In the genomic region with DNA sequence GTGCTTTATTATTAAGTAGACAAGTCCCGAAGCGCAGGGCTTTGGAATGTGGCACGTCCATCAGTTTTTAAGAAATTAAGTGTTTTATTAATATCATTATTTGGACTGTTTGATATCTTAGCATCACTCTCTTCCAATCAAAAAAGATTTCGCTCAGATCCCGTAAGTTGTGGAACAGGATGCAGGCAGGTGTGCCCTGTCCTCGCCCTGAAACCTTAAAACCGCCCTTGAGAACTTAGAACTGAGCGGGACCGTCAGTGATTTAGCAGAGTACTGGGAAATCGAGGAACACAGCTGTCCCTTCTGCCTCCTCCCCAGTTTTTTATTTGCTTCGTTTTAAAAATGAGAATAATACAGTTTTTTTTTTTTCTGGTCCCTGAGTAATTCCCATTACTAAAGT, we compare ENCODE assay signal across 7 mouse cellular contexts. TPM values are rescaled to one million over a fixed set of nuclear protein-coding genes. Genes with fewer than 3 reads are reported as not detected.
DNase-seq lines count a peak whose midpoint lies in the region; ATAC-seq and TF ChIP-seq lines count a peak whose summit lies in the region.

No protein-coding gene starts in this region.

- TF ChIP-seq POLR2A in olfactory bulb, adult 2 months (IDR thresholded peaks at IDR 0.05; ENCODE audit: insufficient read depth, low read depth, low read length), result no peak

- 1% methylated on average over 11 of the region's 11 CpGs for WGBS in lung, embryonic 14.5 days
- WGBS in embryonic facial prominence, embryonic 12.5 days, result 2% methylated on average over 11 of the region's 11 CpGs
- under 1% methylated on average over 11 of the region's 11 CpGs for WGBS in intestine, postnatal 0 days
- under 1% methylated on average over 11 of the region's 11 CpGs for WGBS in olfactory bulb, adult 2 months

- intact Hi-C loops in gastrocnemius, postnatal 14 days (cut with DNase I; ENCODE audit: low total_unique reads), result no loop called here

- peak overlapping the region; percentile 91 for H3K27ac ChIP-seq in lung, embryonic 14.5 days (ENCODE audit: low read depth)
- peak overlapping the region; percentile 83 for H3K27ac ChIP-seq in embryonic facial prominence, embryonic 12.5 days
- peak overlapping the region; percentile 84; the same call in 1 of the 2 replicates for H3K27ac ChIP-seq in intestine, postnatal 0 days (ENCODE audit: low read depth, low read length)
- H3K27ac ChIP-seq in olfactory bulb, adult 2 months (ENCODE audit: insufficient read depth, low read depth, low read length), result peak overlapping the region; percentile 48

- no peaks in the 10 kb centered on the region for H3K4me1 ChIP-seq in lung, embryonic 14.5 days (ENCODE audit: insufficient read depth)
- H3K4me1 ChIP-seq in embryonic facial prominence, embryonic 12.5 days, result peaks cover 8% of the 10 kb centered on the region
- H3K4me1 ChIP-seq in intestine, postnatal 0 days (replicated peaks; ENCODE audit: control insufficient read depth, insufficient read depth, low read length), result peaks cover 3% of the 10 kb centered on the region; the same call in 1 of the 2 replicates
- peaks cover 7% of the 10 kb centered on the region for H3K4me1 ChIP-seq in olfactory bulb, adult 2 months (ENCODE audit: control insufficient read depth, insufficient read depth, low read length)

- peak overlapping the region; percentile 82 for H3K9ac ChIP-seq in lung, embryonic 14.5 days
- H3K9ac ChIP-seq in embryonic facial prominence, embryonic 12.5 days, result peak overlapping the region; percentile 77
- H3K9ac ChIP-seq in intestine, postnatal 0 days (ENCODE audit: low read depth, low read length), result peak overlapping the region; percentile 67

- peak overlapping the region; percentile 87 for H3K4me2 ChIP-seq in lung, embryonic 14.5 days
- peak overlapping the region; percentile 73 for H3K4me2 ChIP-seq in embryonic facial prominence, embryonic 12.5 days (replicated peaks)
- H3K4me2 ChIP-seq in intestine, postnatal 0 days (replicated peaks; ENCODE audit: low read depth), result peak overlapping the region; percentile 91

- no peak for DNase-seq in lung, embryonic 14.5 days
- DNase-seq in lung, adult 18-20 months, result no peak
- DNase-seq in gastrocnemius, postnatal 14 days, result no peak

- H3K4me3 ChIP-seq in lung, embryonic 14.5 days (ENCODE audit: low read depth, low read length), result peak overlapping the region; percentile 67
- H3K4me3 ChIP-seq in embryonic facial prominence, embryonic 12.5 days, result peak overlapping the region; percentile 68
- H3K4me3 ChIP-seq in intestine, postnatal 0 days (ENCODE audit: low read depth, low read length), result peak overlapping the region; percentile 76
- H3K4me3 ChIP-seq in olfactory bulb, adult 2 months (ENCODE audit: insufficient read depth, low read depth, low read length), result peak overlapping the region; percentile 81

- TF ChIP-seq CTCF in lung, embryonic 14.5 days (IDR thresholded peaks at IDR 0.05; ENCODE audit: low read depth), result no peak
- no peak for TF ChIP-seq CTCF in intestine, postnatal 0 days (IDR thresholded peaks at IDR 0.05; ENCODE audit: low read depth)
- no peak for TF ChIP-seq CTCF in olfactory bulb, adult 2 months (IDR thresholded peaks at IDR 0.05; ENCODE audit: insufficient read depth, low read depth, low read length)

- no peaks in the 10 kb centered on the region for H3K9me3 ChIP-seq in lung, embryonic 14.5 days (ENCODE audit: low read depth, low read length)
- no peaks in the 10 kb centered on the region for H3K9me3 ChIP-seq in embryonic facial prominence, embryonic 12.5 days
- no peaks in the 10 kb centered on the region for H3K9me3 ChIP-seq in intestine, postnatal 0 days (ENCODE audit: control insufficient read depth)

- H3K36me3 ChIP-seq in lung, embryonic 14.5 days (ENCODE audit: insufficient read depth), result peaks cover 37% of the 10 kb centered on the region
- peaks cover 28% of the 10 kb centered on the region for H3K36me3 ChIP-seq in embryonic facial prominence, embryonic 12.5 days
- peaks cover 16% of the 10 kb centered on the region for H3K36me3 ChIP-seq in intestine, postnatal 0 days (ENCODE audit: control insufficient read depth, insufficient read depth)

- ATAC-seq in lung, embryonic 14.5 days (ENCODE audit: insufficient read depth), result 0 out of 2 replicates have a peak, but pooled peaks have one; percentile 22
- 0 out of 2 replicates have a peak, but pooled peaks have one; percentile 8 for ATAC-seq in embryonic facial prominence, embryonic 12.5 days (ENCODE audit: insufficient number of reproducible peaks, insufficient read depth, low FRiP score, low TSS enrichment)
- ATAC-seq in intestine, postnatal 0 days, result peak; percentile 39
- ATAC-seq in erythroid progenitor cell, adult 5-6 weeks (replicated peaks; ENCODE audit: low FRiP score, poor library complexity, severe bottlenecking), result no peak

- no peaks in the 10 kb centered on the region for H3K27me3 ChIP-seq in lung, embryonic 14.5 days (ENCODE audit: insufficient read depth, low read length)
- no peaks in the 10 kb centered on the region for H3K27me3 ChIP-seq in embryonic facial prominence, embryonic 12.5 days
- H3K27me3 ChIP-seq in intestine, postnatal 0 days (replicated peaks; ENCODE audit: control insufficient read depth, insufficient read depth, low read length), result no peaks in the 10 kb centered on the region

RNA-seq across cellular contexts. Expression of gene Cebpzos, which starts 0.6 kb away (rescaled TPM):
- polyA plus RNA-seq in lung, embryonic 14.5 days (2014; fragmentation: Nextera tagmentation; extraction: Ambion mirVana), result 77.4 and 85.6 TPM in 2 replicates
- 102 and 106 TPM in 2 replicates for polyA plus RNA-seq in embryonic facial prominence, embryonic 12.5 days (2016; fragmentation: Nextera tagmentation; extraction: Ambion mirVana)
- polyA plus RNA-seq in intestine, postnatal 0 days (2015; fragmentation: Nextera tagmentation; extraction: Ambion mirVana), result 113 and 114 TPM in 2 replicates
- polyA plus RNA-seq in olfactory bulb, adult 2 months (2012; ENCODE audit: insufficient read depth, insufficient read length, low replicate concordance, missing spikeins), result not detected in 2 replicates
- total RNA-seq in gastrocnemius, postnatal 14 days (2021), result 10 to 100 TPM; 42.7 to 43.9 TPM
- 2.9 TPM in 1 of 2 replicates, not detected in the other for total RNA-seq in erythroid progenitor cell, adult 5-6 weeks (2015; ENCODE audit: low replicate concordance)
- 3.6 and 21.6 TPM in 2 replicates for total RNA-seq in erythroid progenitor cell, adult 5-6 weeks (2017; ENCODE audit: low replicate concordance)

RNA-seq across cellular contexts. Expression of gene Sult6b1, which starts 10.1 kb away (rescaled TPM):
- polyA plus RNA-seq in lung, embryonic 14.5 days (2014; fragmentation: Nextera tagmentation; extraction: Ambion mirVana), result 0.16 and 0.17 TPM in 2 replicates
- polyA plus RNA-seq in embryonic facial prominence, embryonic 12.5 days (2016; fragmentation: Nextera tagmentation; extraction: Ambion mirVana), result 0.19 and 0.42 TPM in 2 replicates
- polyA plus RNA-seq in intestine, postnatal 0 days (2015; fragmentation: Nextera tagmentation; extraction: Ambion mirVana), result 0.25 TPM in 2 replicates
- not detected in 2 replicates for polyA plus RNA-seq in olfactory bulb, adult 2 months (2012; ENCODE audit: insufficient read depth, insufficient read length, low replicate concordance, missing spikeins)
- not detected for total RNA-seq in gastrocnemius, postnatal 14 days (2021)
- total RNA-seq in erythroid progenitor cell, adult 5-6 weeks (2015; ENCODE audit: low replicate concordance), result not detected in 2 replicates
- 0.64 TPM in 1 of 2 replicates, not detected in the other for total RNA-seq in erythroid progenitor cell, adult 5-6 weeks (2017; ENCODE audit: low replicate concordance)

RNA-seq across cellular contexts. Expression of gene Cebpz, which starts 20.0 kb away (rescaled TPM):
- 56.6 and 61.2 TPM in 2 replicates for polyA plus RNA-seq in lung, embryonic 14.5 days (2014; fragmentation: Nextera tagmentation; extraction: Ambion mirVana)
- 61.8 and 74.4 TPM in 2 replicates for polyA plus RNA-seq in embryonic facial prominence, embryonic 12.5 days (2016; fragmentation: Nextera tagmentation; extraction: Ambion mirVana)
- 30.8 and 36.0 TPM in 2 replicates for polyA plus RNA-seq in intestine, postnatal 0 days (2015; fragmentation: Nextera tagmentation; extraction: Ambion mirVana)
- polyA plus RNA-seq in olfactory bulb, adult 2 months (2012; ENCODE audit: insufficient read depth, insufficient read length, low replicate concordance, missing spikeins), result not detected in 2 replicates
- total RNA-seq in gastrocnemius, postnatal 14 days (2021), result 10 to 100 TPM; 16.0 to 16.9 TPM
- total RNA-seq in erythroid progenitor cell, adult 5-6 weeks (2015; ENCODE audit: low replicate concordance), result 11.3 and 15.5 TPM in 2 replicates
- 8.7 and 20.0 TPM in 2 replicates for total RNA-seq in erythroid progenitor cell, adult 5-6 weeks (2017; ENCODE audit: low replicate concordance)

RNA-seq across cellular contexts. Expression of gene Ndufaf7, which starts 20.0 kb away (rescaled TPM):
- 57.6 and 59.3 TPM in 2 replicates for polyA plus RNA-seq in lung, embryonic 14.5 days (2014; fragmentation: Nextera tagmentation; extraction: Ambion mirVana)
- polyA plus RNA-seq in embryonic facial prominence, embryonic 12.5 days (2016; fragmentation: Nextera tagmentation; extraction: Ambion mirVana), result 56.4 and 60.5 TPM in 2 replicates
- 24.1 and 29.7 TPM in 2 replicates for polyA plus RNA-seq in intestine, postnatal 0 days (2015; fragmentation: Nextera tagmentation; extraction: Ambion mirVana)
- not detected in 2 replicates for polyA plus RNA-seq in olfactory bulb, adult 2 months (2012; ENCODE audit: insufficient read depth, insufficient read length, low replicate concordance, missing spikeins)
- 10 to 100 TPM; 28.0 to 29.7 TPM for total RNA-seq in gastrocnemius, postnatal 14 days (2021)
- total RNA-seq in erythroid progenitor cell, adult 5-6 weeks (2015; ENCODE audit: low replicate concordance), result 9.2 and 24.5 TPM in 2 replicates
- total RNA-seq in erythroid progenitor cell, adult 5-6 weeks (2017; ENCODE audit: low replicate concordance), result 6.8 and 11.7 TPM in 2 replicates

RNA-seq across cellular contexts. Expression of gene Eif2ak2, which starts 34.5 kb away (rescaled TPM):
- 8.4 and 9.2 TPM in 2 replicates for polyA plus RNA-seq in lung, embryonic 14.5 days (2014; fragmentation: Nextera tagmentation; extraction: Ambion mirVana)
- 12.5 and 12.6 TPM in 2 replicates for polyA plus RNA-seq in embryonic facial prominence, embryonic 12.5 days (2016; fragmentation: Nextera tagmentation; extraction: Ambion mirVana)
- 23.4 and 25.1 TPM in 2 replicates for polyA plus RNA-seq in intestine, postnatal 0 days (2015; fragmentation: Nextera tagmentation; extraction: Ambion mirVana)
- polyA plus RNA-seq in olfactory bulb, adult 2 months (2012; ENCODE audit: insufficient read depth, insufficient read length, low replicate concordance, missing spikeins), result not detected in 2 replicates
- 1 to 10 TPM; 5.1 to 5.4 TPM for total RNA-seq in gastrocnemius, postnatal 14 days (2021)
- total RNA-seq in erythroid progenitor cell, adult 5-6 weeks (2015; ENCODE audit: low replicate concordance), result 40.7 and 42.2 TPM in 2 replicates
- total RNA-seq in erythroid progenitor cell, adult 5-6 weeks (2017; ENCODE audit: low replicate concordance), result 56.8 and 76.1 TPM in 2 replicates

Comparison
In these comparisons a context has a peak if more than half of its experiments do, and no peak if none do; other contexts are left out.
1. RNA of gene Cebpzos, which starts 0.6 kb away (polyA plus RNA-seq): 113 to 114 TPM in intestine, postnatal 0 days, 102 to 106 TPM in embryonic facial prominence, embryonic 12.5 days and 77.4 to 85.6 TPM in lung, embryonic 14.5 days; not detected in olfactory bulb, adult 2 months; every median in the first group is over 10 times any median in the second.
2. Peak in every context shown above with its lines, with median percentiles within 50 percentile points of each other: H3K27ac ChIP-seq, H3K4me2 ChIP-seq, H3K4me3 ChIP-seq and H3K9ac ChIP-seq.